Mouse (Mus musculus) urinary bladder, postnatal 36 days (tissue): ENCODE results near the gene Pip4k2c.
A peak's percentile ranks its signal among the peaks of the same experiment; 100 is the strongest.
"Not testable (repeated sequence)": the region's sequence is repeated elsewhere in the genome, so short reads cannot be mapped to it uniquely, and the experiment has no call there.

Experiments
- DNase-seq, 2 experiments: peaks; one replicate each; pipeline ENCODE4 v3.0.0; 2022; ENCODE audit warnings: low spot score in 2 of 2, mixed read lengths in 1 of 2

Gene Pip4k2c

DNA sequence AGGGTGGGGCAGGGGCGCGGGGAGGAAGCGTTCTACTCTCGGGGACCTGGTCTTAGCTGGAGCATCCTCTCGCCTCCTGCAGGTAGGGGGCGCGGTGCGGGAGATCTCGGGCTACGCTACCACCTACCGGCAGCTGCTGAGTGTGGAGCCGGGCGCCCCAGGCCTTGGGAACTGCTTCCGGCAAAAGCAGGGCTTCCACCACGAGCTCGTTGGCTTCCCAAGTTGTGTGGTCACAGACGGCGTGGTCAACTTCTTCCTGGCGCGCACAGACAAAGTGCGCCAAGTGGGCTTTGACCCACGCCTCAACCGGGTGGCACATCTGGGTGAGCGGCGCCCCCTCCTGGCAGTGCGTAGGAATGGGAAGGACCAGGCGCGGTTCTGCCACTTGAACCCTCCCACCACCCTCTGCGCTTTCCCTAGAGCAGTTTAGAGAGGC lies 40.5 kb downstream of the Pip4k2c start:
- DNase-seq: peak; percentile 60 to 70

DNA sequence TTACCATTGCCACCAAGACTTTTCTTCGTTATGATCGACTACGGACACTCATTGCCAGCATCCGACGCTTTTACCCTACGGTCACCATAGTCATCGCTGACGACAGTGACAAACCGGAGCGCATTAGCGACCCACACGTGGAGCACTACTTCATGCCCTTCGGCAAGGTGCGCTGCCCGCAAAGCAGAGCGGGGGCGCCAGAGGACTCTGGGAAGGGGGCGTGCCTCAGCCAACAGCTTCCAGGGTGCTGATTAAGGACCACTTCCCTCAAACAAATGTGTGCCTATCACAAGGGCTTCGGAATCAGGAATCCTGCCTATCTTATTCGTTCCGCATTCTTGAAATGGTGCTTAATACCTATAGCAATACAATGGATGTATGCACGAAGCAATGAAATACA lies 41.4 kb downstream of the Pip4k2c start:
- DNase-seq: no peak

DNA sequence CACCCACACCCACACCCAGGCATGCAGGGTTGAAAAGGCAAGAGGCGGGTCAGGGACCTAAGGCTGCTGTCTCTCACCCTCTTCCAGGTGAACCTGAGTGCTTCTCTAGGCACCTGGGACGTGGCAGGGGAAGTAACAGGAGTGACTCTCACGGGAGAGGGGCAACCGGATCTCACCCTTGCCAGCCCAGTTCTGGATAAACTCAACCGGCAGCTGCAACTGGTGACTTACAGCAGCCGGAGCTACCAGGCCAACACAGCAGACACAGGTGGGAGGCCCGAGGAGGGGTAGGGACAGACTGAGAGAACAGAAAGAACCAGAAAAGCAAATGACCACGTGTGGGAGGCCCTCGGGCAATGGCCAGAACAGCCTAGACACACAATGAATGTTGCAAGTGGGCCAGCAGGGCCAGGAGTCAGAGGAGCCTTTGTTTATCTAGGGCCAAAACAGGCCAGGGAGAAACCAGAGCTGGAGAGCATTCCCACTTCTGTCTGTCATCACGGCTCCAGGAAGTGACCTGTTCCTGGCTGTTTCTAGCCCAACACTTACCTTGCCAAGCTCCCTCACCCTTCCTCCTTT lies 43.7 kb downstream of the Pip4k2c start:
- no peak for DNase-seq

DNA sequence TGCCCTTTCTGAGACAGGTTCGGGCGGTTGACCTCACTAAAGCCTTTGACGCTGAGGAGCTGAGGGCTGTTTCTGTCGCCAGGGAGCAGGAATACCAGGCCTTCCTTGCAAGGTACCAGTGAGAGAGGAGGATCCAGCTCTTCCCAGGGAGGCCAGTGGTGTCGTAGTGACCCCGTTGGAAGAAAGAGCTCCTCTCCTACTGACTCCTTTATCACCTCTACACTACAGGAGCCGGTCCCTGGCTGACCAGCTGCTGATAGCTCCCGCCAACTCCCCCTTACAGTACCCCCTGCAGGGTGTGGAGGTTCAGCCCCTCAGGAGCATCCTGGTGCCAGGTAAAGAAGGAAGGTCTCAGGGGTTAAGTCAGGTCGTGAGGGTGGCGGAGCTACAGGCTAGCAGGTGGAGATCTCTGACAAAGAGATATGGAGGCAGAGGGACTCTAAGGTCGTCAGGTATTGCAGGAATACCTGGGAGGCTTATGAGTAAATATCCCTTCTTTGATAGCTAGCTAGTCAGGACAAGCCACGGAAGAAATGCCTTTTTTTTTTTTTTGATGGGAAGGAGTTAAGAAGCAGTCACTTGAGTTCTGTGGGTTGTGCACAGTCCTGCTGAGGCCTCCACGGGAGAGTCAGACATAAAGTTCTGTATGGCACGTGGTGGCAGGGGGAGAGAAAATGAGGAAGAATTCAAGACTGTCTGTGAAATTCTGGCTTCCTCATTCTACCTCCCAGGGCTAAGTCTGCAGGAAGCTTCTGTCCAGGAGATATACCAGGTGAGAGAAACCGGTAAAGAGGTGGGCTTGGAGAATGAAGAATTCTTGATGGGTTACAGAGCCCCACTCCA lies 44.4 kb downstream of the Pip4k2c start:
- no peak for DNase-seq

DNA sequence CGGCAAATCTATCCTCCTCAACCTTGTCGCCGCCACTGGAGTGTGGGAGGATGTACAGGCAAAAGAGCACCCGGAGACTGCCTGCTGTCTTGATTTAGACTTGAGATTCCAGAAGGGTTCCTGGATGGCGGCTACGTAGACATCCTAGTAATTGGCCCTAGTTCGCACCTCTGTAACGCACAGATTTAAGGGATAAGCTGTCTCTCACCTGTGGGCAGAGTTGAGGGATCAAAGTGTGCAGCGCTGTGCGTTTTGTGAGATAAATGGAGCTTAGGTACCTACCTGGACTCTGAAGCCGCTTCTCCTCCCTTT lies 45.0 kb downstream of the Pip4k2c start:
- DNase-seq: no peak

DNA sequence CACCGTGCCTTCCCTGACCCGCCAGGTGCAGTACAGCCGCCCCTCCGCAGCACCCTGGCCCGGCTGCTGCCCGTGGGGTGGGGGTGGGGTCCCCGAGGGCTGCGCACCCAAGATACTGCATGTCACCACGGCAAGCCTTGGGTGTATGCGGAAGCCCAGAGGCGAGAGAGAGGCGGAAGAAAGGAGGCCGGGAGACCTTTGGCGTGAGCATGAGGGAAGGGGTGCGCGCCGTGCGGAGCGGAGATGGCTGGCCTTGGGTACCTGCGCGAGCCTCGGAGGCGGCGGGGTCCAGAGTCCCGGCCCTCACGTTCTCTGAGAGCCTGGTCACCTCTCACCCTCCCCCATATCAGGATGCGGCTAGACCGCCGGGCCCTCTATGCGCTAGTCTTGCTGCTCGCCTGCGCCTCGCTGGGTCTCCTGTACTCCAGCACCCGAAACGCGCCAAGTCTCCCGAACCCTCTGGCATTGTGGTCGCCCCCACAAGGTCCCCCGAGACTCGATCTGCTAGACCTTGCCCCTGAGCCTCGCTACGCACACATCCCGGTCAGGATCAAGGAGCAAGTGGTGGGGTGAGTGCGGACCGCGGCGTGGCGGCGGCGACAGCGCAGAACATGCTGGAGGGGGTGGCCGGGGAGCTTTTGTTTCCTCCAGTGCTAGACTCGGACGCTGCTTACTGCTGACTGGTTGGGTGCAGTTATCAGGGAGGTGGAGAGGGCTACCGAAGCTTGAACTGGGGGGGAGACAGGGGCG lies 45.6 kb downstream of the Pip4k2c start:
- peak in 1 of 2 experiments; percentile 41 for DNase-seq

DNA sequence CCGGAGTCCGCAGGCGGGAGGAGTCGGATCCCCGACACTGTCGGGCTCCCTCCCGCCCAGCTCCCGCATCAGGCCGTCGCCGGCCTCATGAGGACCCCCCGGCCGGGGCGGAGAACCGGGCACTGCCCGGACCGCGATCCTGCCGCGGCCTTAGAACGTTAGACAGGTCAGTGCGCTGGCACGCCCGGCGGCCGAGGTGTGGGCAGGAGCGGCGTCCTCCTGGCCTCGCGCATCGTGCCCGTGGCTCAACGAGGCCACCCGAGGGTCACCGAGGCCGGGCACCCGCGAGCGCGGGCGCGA lies 46.1 kb downstream of the Pip4k2c start:
- peak in 1 of 2 experiments; percentile 33 for DNase-seq

DNA sequence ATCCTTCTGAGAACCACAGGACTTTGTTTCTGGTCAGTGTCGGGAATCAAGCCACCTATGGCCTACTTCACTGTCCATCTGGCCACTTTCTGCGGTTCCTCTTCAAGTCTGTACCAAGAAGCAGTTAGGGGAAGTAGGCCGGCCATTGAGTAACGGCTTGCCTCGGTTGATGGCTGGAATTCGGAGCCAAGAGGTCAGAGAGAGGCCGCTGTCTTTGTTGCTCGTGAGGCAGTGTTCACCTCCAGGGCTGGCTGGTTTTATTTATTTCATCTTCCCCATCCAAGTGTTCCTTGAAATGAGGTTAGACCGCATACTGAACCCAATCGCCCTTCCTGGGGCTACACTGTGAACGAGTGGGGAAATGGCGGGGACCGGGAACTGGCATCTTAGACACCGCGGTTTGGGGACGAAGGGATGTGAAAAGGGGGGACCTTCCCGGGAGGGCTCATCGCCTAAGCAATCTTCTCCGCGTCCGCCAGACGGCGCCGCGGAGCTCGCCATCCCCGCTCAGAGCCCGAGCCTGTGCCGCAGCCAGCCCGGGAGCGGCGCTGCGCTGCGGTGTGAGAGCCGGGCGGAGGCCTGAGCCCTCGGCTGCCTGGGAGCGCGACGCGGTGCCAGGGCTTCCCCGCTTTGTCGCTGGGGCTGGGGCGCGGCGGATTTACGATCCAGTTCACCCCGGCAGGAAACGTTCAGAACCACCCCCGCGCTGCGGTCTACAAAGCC lies 46.6 kb downstream of the Pip4k2c start, which contains the start of gene B4galnt1:
Gene B4galnt1 (plus strand): TSS at position 595 of the 723 bp plus-strand sequence.
- peak; percentile 55 to 59 for DNase-seq

DNA sequence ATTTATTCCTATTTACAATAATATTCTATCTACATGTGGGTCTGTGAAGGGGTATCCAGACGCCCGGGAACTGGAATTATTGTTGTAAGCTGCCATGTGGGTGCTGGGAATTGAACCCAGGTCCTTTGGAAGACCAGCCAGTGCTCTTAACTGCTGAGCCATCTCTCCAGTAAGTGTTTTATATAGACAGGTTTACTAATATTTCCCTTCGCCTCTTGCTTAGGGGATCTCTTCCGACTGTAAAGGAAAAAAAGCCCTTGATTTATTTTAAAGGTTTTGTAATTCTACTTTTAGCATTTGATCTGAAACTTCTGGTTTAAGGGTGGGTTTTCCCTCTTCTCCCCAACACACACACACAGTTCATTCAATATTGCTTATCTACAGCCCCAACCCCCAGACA lies 47.2 kb downstream of the Pip4k2c start:
- no peak for DNase-seq

DNA sequence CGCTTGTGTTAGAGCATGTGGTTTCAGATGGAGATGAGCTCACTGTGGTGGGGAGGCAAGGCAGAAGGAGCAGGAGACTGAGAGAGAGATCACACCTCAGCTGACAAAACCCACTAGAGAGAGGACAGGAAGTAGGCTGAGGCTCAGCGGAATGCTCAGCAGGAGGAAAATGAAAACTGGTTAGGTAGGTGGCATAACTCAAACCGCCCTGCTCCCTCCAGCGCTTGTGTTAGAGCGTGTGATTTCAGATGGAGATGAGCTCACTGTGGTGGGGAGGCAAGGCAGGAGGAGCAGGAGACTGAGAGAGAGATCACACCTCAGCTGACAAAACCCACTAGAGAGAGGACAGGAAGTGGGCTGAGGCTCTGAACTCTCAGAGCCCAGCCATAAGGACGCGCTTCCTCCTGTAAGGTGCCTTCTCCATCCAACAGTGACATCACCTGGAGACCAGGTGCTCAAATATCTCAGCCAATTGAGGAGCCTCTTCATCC lies 48.6 kb downstream of the Pip4k2c start:
- not testable (repeated sequence) for DNase-seq

DNA sequence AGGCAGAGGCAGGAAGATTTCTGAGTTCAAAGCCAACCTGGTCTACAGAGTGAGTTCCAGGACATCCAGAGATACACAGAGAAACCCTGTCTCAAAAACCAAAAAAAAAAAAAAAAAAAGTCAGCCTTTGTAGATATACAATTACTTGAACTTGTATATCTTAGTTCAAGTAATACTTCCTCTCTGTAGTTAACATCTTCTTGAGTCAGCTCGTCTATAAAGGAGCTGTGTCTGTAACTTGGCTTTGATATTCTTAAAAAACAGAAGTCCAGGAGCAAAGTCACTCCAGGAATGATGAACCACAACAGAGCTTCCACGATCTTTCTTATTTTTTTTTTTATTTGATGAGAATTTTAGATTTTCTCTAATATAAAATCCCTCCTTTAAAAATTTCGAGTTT lies 50.7 kb downstream of the Pip4k2c start:
- no peak for DNase-seq

DNA sequence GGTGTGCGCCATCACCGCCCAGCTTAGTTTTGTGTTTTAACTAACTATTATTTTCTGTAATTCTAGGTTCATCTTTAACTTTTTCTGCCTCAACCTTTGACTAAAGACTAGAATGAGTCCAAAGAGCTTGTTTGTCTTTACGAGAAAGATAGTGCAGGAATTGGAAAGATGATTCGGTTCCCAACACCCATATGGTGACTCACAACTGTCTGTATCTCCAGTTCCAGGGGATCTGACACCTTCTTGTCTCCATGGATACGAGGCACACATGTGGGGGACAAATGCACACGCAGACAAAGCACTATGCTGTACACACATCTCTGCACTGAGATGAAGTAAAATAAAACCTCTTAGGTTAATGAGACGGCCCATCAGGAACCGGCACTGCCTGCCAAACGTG lies 51.3 kb downstream of the Pip4k2c start:
- no peak for DNase-seq

DNA sequence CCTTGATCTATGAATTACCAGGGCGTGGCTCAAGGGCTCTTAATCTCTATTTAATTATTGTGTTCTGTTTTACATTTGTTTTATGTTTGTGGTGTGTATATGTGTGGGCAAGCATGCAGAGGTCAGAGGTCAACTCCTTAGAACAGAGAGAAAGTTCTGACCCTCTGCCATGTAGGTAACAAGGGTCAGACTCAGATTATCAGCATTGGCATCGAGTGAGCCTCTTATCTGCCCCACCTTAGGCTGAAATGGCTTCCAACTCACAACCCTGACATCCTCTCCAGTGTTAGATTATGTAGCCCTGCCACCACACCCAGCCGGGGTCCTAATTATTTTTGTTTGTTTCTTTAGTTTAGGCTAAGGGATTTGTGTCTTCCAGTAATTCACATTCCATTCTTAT lies 52.9 kb downstream of the Pip4k2c start:
- no peak for DNase-seq

DNA sequence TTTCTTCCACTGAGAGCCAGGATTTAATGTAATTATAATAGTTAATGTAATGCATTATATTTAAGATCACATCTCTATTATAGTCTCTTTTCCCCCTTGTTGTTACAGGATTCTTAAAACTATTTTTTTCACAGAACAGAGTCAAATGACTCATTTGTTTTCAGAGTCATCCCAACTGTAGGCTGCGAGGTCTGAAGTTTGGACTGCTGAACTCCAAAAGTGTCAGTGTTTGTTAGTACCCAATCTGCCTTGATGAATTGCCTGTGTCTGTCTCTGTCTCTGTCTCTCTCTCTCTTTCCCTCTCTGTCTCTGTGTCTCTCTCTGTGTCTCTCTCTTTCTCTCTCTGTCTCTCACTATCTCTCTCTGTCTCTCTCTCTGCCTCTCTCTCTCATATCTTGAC lies 54.9 kb downstream of the Pip4k2c start:
- DNase-seq: no peak

DNA sequence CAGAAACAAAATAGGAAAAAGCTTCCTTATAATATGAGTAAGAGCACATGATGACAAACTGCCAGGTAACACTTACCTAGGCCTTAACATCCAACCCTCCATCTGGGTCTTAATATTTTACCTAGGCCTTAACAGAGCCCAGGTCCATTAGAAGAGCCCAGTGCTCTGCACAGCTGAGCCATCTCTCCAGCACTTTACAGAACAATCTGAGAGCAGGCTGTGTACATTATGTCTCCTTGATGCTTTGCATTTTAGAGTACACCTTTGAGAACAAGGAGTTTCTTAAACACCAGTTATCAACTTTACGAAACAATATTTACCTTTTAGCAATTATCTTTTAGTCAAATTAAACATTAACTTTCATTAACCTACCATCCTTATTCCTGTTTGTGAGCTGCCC lies 55.3 kb downstream of the Pip4k2c start:
- no peak for DNase-seq

DNA sequence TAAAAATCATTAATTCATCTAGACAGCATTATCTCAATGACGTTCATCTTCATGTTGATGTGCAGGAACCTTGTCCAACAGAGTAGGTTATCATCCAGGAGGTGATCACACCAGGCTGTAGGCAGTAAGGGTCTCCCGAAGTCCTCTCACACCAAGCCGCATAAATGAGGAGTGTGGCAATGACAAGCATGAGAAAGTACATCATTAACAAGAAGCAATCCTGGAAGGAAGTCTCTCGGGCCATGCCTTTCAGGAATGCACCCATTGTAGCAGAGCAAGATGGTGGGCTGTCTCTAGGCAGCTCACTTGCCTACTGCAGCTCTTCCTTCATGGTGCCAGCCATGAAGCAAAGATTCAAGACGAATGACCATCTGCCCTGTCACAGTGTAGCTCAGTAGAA lies 56.7 kb downstream of the Pip4k2c start:
- DNase-seq: no peak

DNA sequence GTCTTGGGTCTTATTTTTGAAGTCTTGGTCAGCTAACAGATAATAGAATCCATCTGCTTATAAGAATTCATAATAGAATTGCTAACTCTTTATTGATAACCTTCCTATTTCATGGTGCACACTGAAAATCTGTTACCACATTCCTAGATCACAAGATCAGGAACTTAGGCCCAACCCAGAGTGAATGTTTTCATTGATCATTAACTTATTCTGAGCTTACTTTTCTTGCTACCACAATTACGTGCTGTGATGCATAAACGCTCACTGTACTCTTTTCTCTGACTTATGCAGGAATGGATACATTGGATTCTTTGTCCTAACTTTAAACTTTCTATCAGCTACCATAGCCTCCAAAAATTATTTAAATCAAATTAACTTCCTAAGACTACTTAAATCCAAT lies 57.1 kb downstream of the Pip4k2c start:
- DNase-seq: no peak

DNA sequence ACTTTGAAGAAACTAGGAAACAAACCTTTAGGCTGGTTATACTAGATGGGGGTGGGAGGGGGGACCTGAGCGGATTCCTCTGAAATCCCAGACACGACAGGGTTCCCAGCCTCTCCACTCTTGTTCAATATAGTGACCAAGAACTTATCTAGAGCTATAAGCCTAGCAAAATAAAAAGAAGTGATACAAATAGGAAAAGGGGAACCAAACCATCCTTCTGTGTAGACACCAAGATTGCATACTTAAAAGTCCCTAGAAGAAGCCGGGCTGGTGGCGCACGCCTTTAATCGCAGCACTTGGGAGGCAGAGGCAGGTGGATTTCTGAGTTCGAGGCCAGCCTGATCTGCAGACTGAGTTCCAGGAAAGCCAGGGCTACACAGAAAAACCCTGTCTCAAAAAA lies 58.1 kb downstream of the Pip4k2c start:
- no peak for DNase-seq

DNA sequence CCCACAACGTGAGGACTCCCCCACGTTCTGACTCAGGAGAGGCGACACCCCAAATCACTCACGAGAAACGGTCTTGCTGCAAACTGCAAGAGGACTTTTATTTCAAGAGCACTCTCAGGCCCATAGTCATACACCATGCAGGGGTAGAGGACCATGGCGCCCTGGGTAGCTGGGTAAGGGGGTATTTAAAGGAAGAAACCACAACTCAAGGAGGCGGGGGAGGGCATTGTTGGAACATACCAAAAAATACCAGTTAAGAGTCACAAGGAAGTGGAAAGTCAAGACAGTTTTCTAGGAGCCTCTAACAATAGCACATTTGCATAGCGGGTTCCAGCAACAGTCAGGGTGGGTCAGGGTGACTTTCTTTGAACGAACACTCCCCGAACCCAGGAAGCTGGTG lies 58.8 kb downstream of the Pip4k2c start:
- DNase-seq: not testable (repeated sequence)

DNA sequence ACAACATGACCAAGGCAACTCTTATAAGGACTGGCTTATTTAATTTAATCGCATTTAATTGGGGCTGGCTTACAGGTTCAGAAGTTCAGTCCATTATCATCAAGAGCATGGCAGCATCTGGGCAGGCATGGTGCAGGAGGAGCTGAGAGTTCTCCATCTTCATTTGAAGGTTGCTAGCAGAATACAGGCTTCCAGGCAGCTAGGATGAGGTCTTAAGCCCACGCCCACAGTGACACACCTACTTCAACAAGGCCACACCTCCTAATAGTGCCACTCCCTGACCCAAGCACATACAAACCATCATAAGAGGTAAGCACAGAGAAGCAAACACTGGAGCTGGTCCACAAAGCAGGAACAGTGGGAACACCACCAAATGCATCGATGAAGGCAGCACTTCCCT lies 60.2 kb downstream of the Pip4k2c start:
- DNase-seq: not testable (repeated sequence)

DNA sequence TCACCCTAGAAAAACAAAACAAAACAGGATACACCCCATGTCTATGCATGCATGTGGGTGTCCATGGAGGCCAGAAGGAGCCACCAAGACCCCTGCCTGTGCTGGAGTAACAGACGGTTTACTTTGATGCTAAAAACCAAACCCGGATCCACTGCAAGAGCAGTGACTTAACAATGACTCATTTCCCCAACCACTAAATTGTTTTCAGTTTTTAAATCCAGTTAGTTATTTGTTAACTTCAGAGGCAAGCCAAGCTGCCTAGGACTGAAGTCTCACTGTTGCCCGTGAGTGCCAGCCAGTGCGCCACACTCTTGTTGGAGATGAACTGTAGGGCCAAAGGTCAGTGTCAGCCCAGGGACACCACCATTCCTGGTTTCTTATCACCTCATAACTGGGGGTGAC lies 60.9 kb downstream of the Pip4k2c start:
- no peak for DNase-seq

DNA sequence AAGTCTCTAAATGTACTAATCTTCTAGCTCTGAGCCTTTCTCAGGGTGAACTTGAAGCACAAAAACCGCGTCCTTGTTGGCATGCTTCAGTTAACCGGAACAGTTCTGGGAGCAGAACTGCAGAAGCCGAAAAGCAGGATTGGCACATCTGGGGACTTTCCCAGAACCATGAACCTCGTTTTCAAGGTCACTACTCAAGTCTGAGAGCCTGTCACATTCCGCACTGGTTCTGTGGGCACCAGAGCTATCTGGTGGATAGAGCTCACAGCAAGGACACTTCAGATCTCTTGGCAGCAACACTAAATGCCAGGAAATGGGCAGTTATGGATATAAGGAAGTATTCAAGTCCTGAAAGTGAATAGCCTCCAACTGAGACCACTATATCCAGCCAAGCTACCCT lies 64.2 kb downstream of the Pip4k2c start:
- no peak for DNase-seq
